Mouse (Mus musculus): ENCODE data around the gene Fpr1. TPM values are rescaled to one million over a fixed set of nuclear protein-coding genes. Genes with fewer than 3 reads are reported as not detected.
"Not testable (repeated sequence)": the region's sequence is repeated elsewhere in the genome, so short reads cannot be mapped to it uniquely, and the experiment has no call there.

The Fpr1 gene
- polyA plus RNA-seq, 1 experiment from 2014 or later, result not detected

- Histone ChIP-seq H3K4me3 (no peak overlapping the region), H3K36me3 (peaks cover 48% of the 10 kb centered on the region), H3K27me3 (peaks cover 22% of the 10 kb centered on the region), H3K9ac (no peak overlapping the region), H3K4me2 (replicated peaks) (no peak overlapping the region), H3K27ac (no peak overlapping the region), H3K9me3 (no peaks in the 10 kb centered on the region), H3K4me1 (no peaks in the 10 kb centered on the region)
- no peak for ATAC-seq (ENCODE audit: low FRiP score, low read depth)
- 74% methylated on average over 10 of the region's 10 CpGs for WGBS
Measured at GRCm38 (mm10) chr17:17845187-17846027, 38.3 kb downstream of the Fpr1 start.

DNA sequence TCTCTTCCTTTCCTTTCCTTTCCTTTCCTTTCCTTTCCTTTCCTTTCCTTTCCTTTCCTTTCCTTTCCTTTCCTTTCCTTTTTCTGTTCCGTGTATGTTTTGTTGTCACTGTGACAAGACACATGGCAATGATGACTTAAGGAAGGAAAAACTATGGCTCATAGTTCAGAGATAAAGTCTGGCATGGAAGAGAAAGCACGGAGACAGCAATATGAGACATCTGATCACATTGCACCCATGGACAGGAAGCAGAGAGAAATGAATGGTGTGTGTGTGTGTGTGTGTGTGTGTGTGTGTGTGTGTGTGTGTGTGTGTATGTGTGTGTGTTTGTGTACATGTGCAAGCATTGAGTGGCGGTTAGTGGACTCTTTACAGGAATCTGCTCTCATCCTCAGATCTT, 39.1 kb downstream of the Fpr1 start:
- not testable (repeated sequence) for ATAC-seq (ENCODE audit: low FRiP score, low read depth); H3K9ac ChIP-seq; H3K4me3 ChIP-seq; H3K4me2 ChIP-seq (replicated peaks); H3K4me1 ChIP-seq; H3K9me3 ChIP-seq; H3K27ac ChIP-seq
- 84% methylated on average over 3 of the region's 3 CpGs for whole genome bisulfite sequencing
- peaks cover 14% of the 10 kb centered on the region for H3K27me3 ChIP-seq
- peaks cover 52% of the 10 kb centered on the region for H3K36me3 ChIP-seq

- Histone ChIP-seq H3K27ac (no peak overlapping the region; the same call in 1 of the 2 replicates), H3K36me3 (peaks cover 56% of the 10 kb centered on the region)
Measured at GRCm38 (mm10) chr17:17843534-17844261, 40.0 kb downstream of the Fpr1 start.

GRCm38 (mm10) chr17:17840796-17841195, 42.9 kb downstream of the Fpr1 start:
- peaks cover 64% of the 10 kb centered on the region for H3K36me3 ChIP-seq
- no peak overlapping the region for H3K4me2 ChIP-seq (replicated peaks)
- H3K9me3 ChIP-seq, result no peaks in the 10 kb centered on the region
- H3K4me1 ChIP-seq, result peaks cover 28% of the 10 kb centered on the region
- no peak for ATAC-seq (ENCODE audit: low FRiP score, low read depth)
- H3K9ac ChIP-seq, result no peak overlapping the region
- H3K4me3 ChIP-seq, result no peak overlapping the region
- WGBS, result 87% methylated on average over 7 of the region's 7 CpGs
- no peaks in the 10 kb centered on the region for H3K27me3 ChIP-seq
- no peak overlapping the region for H3K27ac ChIP-seq

More at GRCm38 (mm10) chr17:17843534-17844261, 40.0 kb downstream of the Fpr1 start:
- H3K4me3 ChIP-seq, result no peak overlapping the region
- 73% methylated on average over 27 of the region's 27 CpGs for WGBS
- H3K4me2 ChIP-seq (replicated peaks), result no peak overlapping the region
- H3K9me3 ChIP-seq, result no peaks in the 10 kb centered on the region
- peak; percentile 60 for ATAC-seq (ENCODE audit: low FRiP score, low read depth)
- H3K4me1 ChIP-seq, result peaks cover 3% of the 10 kb centered on the region
- peaks cover 8% of the 10 kb centered on the region; the same call in 1 of the 2 replicates for H3K27me3 ChIP-seq
- no peak overlapping the region for H3K9ac ChIP-seq

DNA sequence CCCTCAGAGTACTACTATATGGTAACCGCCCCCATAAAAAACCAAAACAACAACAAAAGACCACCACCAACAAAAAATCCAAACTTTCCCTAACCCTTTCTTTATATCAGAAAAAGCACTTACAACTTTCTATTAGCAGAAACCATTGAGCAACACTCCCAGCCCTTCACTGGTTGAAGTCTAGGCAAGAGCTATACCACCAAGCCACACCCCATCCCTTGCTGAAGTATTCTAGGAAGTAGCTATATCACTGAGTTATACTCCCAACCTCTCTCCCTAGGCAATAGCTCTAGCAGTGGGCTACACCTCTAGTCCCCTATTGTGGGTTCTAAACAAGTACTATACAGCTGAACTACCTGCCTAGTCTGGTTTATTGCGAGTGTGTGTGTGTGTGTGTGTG, 44.5 kb downstream of the Fpr1 start:
- ATAC-seq (ENCODE audit: low FRiP score, low read depth), result no peak
- Histone ChIP-seq H3K27me3 (no peaks in the 10 kb centered on the region), H3K9ac (no peak overlapping the region), H3K9me3 (no peaks in the 10 kb centered on the region), H3K27ac (no peak overlapping the region), H3K4me1 (peaks cover 43% of the 10 kb centered on the region), H3K36me3 (peaks cover 74% of the 10 kb centered on the region), H3K4me3 (no peak overlapping the region), H3K4me2 (replicated peaks) (no peak overlapping the region)
- WGBS, result 91% methylated on average over 2 of the region's 2 CpGs

- Histone ChIP-seq H3K9ac (peak overlapping the region; percentile 65), H3K4me2 (replicated peaks) (peak overlapping the region; percentile 68), H3K9me3 (no peaks in the 10 kb centered on the region), H3K27me3 (no peaks in the 10 kb centered on the region), H3K4me3 (peak overlapping the region; percentile 43), H3K27ac (peak overlapping the region; percentile 90), H3K4me1 (peaks cover 55% of the 10 kb centered on the region), H3K36me3 (peaks cover 79% of the 10 kb centered on the region)
- 3% methylated on average over 43 of the region's 43 CpGs for WGBS
- peak; percentile 96 for ATAC-seq (ENCODE audit: low FRiP score, low read depth)
Measured at GRCm38 (mm10) chr17:17837919-17838701, 45.6 kb downstream of the Fpr1 start.

DNA sequence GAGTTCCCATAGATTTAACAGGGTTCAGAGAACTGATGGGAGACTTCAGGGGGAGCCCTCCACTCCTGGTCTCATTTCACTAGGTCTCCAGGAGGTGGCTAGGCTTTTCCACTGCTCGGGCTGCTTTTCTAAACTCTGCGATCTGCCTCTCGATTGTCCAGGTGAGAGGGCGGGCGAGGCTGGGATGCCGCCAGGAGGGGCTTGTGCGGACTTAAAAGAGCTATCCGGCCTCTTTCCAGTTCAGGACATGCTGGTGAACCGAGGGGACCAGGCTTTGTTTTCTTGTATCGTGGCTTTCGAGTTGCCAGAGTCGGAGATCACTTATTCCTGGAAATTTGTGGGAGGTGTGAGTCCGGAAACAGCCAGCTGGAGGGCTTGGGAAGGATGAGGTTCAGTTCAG, 46.3 kb downstream of the Fpr1 start:
- WGBS, result 8% methylated on average over 13 of the region's 13 CpGs
- no peak for ATAC-seq (ENCODE audit: low FRiP score, low read depth)
- Histone ChIP-seq H3K9ac (peak overlapping the region; percentile 65), H3K4me3 (peak overlapping the region; percentile 43), H3K27me3 (no peaks in the 10 kb centered on the region), H3K9me3 (no peaks in the 10 kb centered on the region), H3K4me1 (peaks cover 62% of the 10 kb centered on the region), H3K4me2 (replicated peaks) (peak overlapping the region; percentile 68), H3K27ac (peak overlapping the region; percentile 90), H3K36me3 (peaks cover 78% of the 10 kb centered on the region)

- Histone ChIP-seq H3K36me3 (peaks cover 78% of the 10 kb centered on the region), H3K4me1 (peaks cover 75% of the 10 kb centered on the region)
Measured at GRCm38 (mm10) chr17:17836101-17836500, 47.6 kb downstream of the Fpr1 start.

DNA sequence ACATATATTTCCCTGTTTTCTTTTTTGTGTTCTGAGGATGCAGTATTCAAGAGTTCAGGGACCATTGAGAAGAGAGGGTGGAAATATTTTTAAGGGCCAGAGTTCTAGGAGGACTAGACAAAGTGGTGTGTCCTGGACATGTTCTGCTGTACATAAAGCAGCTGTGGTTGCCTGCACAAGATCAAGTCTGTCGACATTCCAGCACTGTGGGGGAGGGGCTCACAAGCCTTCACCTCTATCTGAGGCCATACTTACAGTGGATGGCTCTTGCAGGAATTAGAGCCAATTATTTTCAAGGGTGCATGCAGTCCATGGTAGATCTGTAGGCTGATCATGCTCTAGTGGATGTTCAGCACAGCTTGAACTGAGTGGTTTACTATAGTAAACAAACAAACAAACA, 48.8 kb downstream of the Fpr1 start:
- no peak overlapping the region for H3K27ac ChIP-seq
- no peak for ATAC-seq (ENCODE audit: low FRiP score, low read depth)
- no peak overlapping the region for H3K4me3 ChIP-seq
- H3K4me2 ChIP-seq (replicated peaks), result peak overlapping the region; percentile 25; the same call in 1 of the 2 replicates
- WGBS, result 0% methylated on average over 1 of the region's 1 CpGs
- H3K9ac ChIP-seq, result no peak overlapping the region
- no peaks in the 10 kb centered on the region for H3K27me3 ChIP-seq
- H3K4me1 ChIP-seq, result peaks cover 87% of the 10 kb centered on the region
- H3K9me3 ChIP-seq, result no peaks in the 10 kb centered on the region
- peaks cover 76% of the 10 kb centered on the region for H3K36me3 ChIP-seq

More at GRCm38 (mm10) chr17:17836101-17836500, 47.6 kb downstream of the Fpr1 start:
- no peaks in the 10 kb centered on the region for H3K9me3 ChIP-seq
- H3K9ac ChIP-seq, result no peak overlapping the region
- ATAC-seq (ENCODE audit: low FRiP score, low read depth), result no peak
- no peak overlapping the region; the same call in 1 of the 2 replicates for H3K4me2 ChIP-seq (replicated peaks)
- H3K4me3 ChIP-seq, result no peak overlapping the region
- H3K27me3 ChIP-seq, result no peaks in the 10 kb centered on the region
- 64% methylated on average over 5 of the region's 5 CpGs for WGBS
- no peak overlapping the region for H3K27ac ChIP-seq

DNA sequence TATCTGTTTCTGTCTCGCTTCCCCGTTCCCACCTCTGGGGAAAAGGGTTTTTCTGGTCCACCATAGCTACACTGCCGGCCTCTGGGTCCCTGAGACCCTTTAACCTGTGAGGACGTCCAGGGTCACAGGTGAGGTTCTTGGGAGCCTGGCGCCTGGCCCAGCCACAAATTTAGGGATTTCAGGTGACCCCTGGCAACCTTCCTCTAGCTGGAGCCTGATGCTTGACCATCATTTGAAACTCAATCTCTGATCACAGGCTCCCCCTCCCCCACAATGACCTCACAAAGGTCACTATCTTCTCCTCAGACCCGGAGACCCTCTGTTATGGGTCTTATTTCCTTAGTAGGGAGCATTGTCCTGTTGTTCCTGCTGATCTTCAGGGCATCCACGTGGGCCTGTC, 53.0 kb downstream of the Fpr1 start:
- no peaks in the 10 kb centered on the region for H3K27me3 ChIP-seq
- no peak overlapping the region for H3K27ac ChIP-seq
- H3K4me2 ChIP-seq (replicated peaks), result peak overlapping the region; percentile 88
- 78% methylated on average over 7 of the region's 7 CpGs for WGBS
- H3K9me3 ChIP-seq, result no peaks in the 10 kb centered on the region
- peak overlapping the region; percentile 94 for H3K9ac ChIP-seq
- H3K4me1 ChIP-seq, result peaks cover 63% of the 10 kb centered on the region
- no peak for ATAC-seq (ENCODE audit: low FRiP score, low read depth)
- H3K36me3 ChIP-seq, result peaks cover 49% of the 10 kb centered on the region
- H3K4me3 ChIP-seq, result peak overlapping the region; percentile 83

GRCm38 (mm10) chr17:17829816-17830535, 53.8 kb downstream of the Fpr1 start:
- Histone ChIP-seq H3K36me3 (peaks cover 45% of the 10 kb centered on the region), H3K9ac (peak overlapping the region; percentile 94), H3K4me3 (peak overlapping the region; percentile 83), H3K9me3 (no peaks in the 10 kb centered on the region), H3K27ac (peak overlapping the region; percentile 100; the same call in 1 of the 2 replicates), H3K4me1 (peaks cover 58% of the 10 kb centered on the region), H3K4me2 (replicated peaks) (peak overlapping the region; percentile 88), H3K27me3 (no peaks in the 10 kb centered on the region)
- no peak for ATAC-seq (ENCODE audit: low FRiP score, low read depth)
- WGBS, result 47% methylated on average over 23 of the region's 23 CpGs
